Mouse (Mus musculus): Measurements from ENCODE around the gene Cbl.
"Not testable (repeated sequence)": the region's sequence is repeated elsewhere in the genome, so short reads cannot be mapped to it uniquely, and the experiment has no call there.

The Cbl gene

DNA sequence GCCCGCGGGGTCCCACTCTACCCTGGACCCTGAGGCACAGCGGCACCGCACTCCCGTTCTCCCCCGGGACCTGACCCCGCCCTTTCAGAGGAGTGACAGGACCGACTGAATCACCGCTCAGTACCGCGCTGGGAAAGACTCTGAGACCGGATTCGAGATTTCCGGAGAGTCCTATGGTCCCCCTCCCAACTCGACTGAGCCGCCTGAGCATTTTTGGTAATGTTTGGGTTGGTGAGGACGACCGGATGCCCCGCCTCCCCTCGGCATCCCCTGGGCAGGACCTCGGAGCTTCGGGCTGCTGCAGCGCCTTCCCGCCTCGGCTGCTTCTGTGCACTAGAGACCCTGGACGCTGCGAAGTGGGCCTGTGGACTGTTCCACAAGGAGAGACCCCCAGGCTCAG lies 103.8 kb downstream of the Cbl start:
- no peak for DNase-seq (ENCODE audit: low spot score)

DNA sequence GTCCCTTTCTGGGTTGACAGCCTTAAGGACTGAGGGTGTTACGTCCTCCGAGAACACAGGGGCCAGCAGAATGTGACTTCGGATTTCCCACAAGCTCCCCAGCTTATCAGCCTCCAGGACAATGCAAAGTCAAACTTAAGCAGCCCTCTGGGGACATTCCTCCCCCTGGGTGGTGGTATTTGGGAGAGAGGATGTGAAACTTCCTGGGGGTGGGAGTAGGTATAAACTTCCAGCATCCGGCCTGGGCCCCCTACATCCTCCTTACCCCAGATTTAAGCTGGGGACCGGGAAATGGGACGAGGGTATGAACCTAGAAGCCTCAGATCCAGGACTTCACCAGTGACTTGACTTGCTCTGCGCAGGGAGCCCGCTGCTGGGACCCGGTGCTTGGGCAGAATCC lies 104.2 kb downstream of the Cbl start:
- DNase-seq (ENCODE audit: low spot score), result no peak

DNA sequence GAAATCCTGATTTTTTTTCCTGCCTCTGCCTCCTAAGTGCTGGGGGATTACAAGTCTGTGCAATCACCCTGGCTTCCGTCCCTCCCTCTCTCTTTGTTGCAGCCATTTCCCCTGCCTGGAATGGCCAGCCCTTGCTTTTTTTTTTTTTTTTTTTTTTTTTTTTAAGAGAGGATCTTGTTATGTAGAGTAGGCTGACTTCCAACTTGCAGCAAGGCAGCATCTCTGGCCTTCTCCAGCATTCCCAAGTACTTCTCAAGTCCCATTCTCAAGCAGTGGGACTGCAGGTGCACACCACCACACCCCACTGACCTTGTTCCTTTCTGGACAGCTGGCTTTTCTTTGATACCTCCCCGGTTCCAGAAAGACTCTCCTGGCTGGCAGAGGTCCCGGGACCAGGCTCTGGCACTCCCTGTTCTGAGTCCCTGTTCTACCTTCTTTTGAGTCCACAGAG lies 106.5 kb downstream of the Cbl start:
- no peak for DNase-seq (ENCODE audit: low spot score)

DNA sequence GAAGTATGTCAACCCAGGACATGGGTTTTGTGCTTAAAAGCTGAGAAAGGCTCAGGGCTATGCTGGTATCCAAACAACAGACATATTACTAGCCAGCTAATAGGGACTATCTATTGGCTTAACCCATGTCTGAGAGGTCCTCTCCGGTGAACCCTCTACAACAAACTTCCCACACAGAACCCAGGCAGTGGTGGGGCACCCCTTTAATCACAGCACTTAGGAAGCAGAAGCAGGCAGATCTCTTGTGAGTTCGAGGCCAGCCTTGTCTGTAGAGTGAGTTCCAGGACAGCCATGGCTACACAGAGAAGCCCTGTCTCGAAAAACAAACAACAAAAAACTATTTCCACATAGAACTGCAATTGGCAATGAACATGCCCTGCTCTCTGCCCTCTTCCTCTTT lies 107.1 kb downstream of the Cbl start:
- no peak for DNase-seq (ENCODE audit: low spot score)

DNA sequence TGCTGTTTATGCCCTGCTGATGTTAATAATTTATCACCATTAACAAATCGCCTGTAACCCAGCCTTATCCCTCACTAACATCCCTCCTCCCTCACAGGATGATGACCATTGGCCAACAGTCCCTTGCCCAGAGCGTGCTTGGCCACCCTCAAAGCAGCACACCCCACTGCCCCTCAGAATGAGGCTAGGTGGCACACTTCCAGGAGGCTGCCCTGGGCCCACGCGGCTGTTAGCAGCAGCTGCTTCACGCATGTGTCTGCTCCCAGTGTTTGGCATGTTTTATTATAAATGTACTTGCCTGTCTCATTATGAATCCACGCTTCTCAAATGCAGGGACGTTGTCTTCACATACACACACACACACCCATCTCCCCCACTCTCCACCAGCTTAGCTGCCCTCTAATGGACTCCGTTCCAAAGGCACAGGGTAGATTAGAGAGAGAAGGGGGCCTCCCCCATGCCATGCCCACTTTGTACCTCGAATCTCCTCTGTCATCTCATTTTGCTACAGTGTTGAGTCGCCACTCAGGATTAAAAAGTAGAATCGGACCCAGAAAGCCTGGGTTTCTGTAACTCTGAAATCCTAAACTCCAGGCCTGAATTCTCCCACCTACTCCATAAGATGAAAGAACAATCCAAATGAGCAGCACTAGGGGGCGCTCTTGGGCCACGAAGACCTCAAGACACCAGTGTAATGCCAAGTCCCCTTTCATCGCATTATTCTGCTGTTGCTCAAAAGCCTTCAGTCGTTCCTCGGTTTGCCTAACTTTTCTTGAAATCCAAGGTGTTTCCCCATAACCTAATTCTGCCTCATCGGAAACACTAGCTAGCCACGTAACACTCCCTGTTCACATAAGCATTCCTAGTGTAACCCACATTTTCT lies 108.1 kb downstream of the Cbl start:
- peak; percentile 97 for DNase-seq (ENCODE audit: low spot score)

DNA sequence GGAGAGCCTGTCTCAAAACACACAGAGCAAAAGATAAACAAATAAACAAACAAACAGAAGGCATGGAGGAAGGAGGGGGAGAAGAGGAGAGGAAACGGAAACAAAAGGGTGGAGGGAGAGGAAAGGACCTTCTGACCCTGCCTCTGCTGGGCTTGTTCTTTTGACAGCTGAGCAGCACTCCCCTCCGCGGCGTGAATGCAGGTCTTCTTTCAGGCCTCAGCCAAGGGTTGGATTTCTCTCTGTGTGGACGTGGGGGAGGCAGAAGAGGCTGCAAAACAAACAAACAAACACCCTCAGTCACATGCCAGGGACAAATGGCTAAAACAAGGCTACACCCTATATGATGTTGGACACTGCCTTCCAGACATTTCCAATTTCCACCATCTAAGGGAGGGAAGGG lies 108.8 kb downstream of the Cbl start:
- DNase-seq (ENCODE audit: low spot score), result no peak

DNA sequence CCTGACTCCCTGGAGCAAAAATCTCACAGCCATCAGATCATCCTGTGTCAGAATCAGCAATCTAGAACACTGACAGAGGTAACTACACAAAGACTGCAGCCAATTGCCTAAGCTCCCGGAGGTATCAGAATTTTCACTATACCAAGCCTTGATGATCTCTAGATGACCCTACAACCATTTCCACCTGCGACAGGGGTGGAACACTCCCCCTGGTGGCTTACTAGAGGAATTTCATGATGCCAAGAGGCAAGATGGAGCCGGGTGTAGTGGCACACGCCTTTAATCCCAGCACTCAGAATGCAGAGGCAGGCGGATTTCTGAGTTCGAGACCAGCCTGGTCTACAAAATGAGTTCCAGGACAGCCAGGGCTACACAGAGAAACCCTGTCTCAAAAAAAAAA lies 109.5 kb downstream of the Cbl start:
- DNase-seq (ENCODE audit: low spot score), result no peak

DNA sequence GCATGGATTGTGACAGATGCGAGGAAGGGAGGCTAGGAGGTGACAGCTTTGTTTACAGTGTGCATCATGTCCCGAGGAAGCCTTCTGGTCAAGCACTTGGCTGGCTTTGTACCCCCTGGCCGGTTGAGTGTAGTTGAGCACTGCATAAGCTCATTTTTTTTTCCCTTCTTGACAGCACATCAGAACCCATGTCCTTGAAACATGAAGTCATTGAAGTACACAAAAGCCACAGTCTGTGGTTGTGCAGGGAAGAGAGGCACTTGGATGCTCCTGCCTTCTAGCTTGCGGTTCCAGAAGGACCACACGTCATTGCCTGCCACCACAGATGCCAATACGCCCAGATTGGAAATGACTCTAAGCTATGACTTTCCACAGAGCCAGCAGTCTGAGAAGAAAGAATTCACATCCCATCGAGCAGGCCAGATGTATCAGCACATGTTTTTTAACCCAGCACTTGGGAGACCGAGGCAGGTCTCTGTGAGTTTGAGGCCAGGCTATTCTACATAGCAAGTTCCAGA lies 113.8 kb downstream of the Cbl start:
- DNase-seq (ENCODE audit: low spot score), result no peak

DNA sequence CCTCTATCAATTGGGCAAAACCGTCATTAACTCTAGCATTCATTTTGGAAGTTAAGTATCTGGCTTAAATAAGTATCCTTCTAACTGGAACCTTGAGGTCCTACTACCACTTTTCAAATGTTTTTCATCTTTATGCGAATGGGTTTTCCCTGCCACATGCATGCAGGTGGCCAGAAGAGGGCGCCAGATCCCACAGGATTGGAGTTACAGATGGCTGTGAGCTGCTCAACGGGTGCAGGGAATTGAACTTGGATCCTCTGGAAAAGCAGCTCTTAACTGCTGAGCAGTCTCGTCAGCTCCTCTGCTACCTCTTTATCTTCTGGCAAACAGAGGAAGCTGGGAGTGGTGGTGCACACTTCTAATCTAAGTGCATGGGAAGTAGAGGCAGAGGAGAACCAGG lies 114.8 kb downstream of the Cbl start:
- no peak for DNase-seq (ENCODE audit: low spot score)

DNA sequence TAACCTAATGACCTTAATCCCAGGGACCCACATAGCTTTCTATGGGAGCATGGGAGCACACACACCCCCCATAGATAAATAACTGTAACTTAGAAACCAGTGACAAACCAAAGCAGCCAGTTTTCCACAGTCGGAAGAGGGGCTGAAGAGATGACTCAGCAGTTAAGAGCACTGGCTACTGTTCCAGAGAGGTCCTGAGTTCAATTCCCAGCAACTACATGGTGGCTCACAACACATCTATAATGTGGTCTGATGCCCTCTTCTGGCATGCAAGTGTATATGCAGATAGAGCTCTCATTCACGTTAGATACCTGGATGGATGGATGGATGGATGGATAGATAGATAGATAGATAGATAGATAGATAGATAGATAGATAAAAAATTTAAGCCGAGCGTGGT lies 117.7 kb downstream of the Cbl start:
- no peak for DNase-seq (ENCODE audit: low spot score)

DNA sequence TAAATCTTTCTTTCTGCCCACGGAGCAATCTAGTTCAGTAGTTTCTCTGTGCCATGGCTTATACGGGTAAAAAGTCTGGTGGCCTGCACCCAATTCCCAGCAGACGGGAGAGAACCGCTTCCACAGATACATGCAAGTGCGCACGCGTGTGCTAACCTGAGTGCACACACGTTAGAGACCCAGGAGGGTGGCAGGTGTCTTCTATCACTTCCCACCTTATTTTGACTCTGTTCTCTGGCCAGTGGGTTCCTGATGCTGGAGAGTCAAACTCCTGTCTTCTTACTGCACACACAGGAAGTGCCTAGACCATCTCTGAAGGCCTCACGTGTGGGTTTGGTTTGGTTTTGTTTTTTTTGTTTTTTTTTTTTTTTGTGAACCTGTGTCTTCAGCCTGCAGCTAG lies 118.2 kb downstream of the Cbl start:
- no peak for DNase-seq (ENCODE audit: low spot score)

DNA sequence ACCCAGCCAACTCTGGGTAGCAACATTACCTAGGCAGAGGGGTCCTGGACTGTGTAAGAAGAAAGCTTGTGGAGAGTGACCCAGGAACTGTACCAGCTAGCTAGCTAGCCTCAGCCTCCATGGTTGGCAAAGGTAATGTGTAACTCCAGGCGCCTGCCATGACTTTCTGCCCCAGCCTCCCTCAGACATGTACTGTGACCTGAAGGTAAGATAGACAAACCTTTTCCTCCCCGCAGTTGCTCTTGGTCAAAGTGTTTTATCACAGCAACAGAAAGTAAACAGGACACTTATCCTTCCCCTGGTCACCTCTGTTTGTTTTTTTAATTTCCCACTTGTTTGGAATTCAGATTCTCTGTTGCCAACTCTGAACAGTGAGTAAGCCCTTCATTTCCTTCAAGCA lies 119.4 kb downstream of the Cbl start:
- DNase-seq (ENCODE audit: low spot score), result no peak

DNA sequence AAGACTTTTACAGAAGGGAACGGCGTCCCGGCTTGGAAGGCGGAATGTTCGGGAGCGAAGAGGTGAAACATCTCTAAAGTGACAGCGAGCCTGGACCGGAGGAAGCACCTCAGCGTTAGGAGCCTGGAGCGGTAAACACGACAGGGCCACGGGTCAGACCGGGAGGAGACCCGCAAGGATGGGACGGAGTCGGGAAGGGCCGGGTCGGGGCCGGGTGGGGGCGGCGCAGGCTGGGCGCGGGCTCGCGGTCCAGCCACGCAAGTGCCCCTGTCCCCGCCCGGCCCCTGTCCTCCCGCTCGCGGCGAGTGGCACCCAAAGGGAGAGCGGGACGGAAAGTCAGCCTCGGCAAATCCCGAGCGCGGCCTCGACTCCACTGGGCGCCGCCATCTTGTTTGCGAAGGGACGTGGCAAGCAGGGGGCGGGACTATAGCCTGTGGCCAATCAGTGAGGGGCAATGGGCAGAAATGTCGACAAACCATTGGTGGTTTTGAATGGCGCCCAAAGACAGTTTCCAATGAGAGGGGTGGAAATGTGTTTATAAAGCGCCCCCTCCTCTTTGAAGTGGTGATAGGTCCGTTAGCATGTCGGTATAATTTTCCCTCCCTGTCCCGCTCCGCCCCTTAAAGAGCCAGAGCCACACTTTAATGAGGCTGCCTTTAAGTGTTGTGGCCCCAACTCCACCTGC lies 120.6 kb downstream of the Cbl start, which contains the start of the genes Gm49380 and Rnf26:
Gene Gm49380, minus strand, starts transcription at position 396 of the 685 bp plus-strand sequence.
Gene Rnf26, minus strand, starts transcription at position 413 of the 685 bp plus-strand sequence.
- peak; percentile 99 for DNase-seq (ENCODE audit: low spot score)

DNA sequence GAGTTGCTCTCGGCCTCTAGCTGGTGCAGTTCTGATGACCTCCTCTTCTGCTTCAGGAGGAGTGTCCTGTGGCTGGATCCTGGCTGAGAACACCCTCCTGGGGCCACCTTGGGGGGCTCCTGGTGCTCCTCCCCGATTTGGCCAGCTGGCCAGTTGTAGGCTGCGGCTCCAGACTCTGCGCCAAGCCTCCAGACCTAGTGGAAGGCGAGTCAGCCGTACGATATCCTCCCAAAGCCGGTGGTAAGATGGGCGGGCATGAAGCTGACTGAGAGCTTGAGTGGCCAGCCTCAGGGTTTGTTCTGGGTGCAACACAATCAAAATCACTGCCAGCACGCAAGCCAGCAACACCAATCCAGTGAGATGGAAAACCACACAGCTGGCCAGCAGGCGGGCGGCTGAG lies 121.9 kb downstream of the Cbl start:
- DNase-seq (ENCODE audit: low spot score), result not testable (repeated sequence)

DNA sequence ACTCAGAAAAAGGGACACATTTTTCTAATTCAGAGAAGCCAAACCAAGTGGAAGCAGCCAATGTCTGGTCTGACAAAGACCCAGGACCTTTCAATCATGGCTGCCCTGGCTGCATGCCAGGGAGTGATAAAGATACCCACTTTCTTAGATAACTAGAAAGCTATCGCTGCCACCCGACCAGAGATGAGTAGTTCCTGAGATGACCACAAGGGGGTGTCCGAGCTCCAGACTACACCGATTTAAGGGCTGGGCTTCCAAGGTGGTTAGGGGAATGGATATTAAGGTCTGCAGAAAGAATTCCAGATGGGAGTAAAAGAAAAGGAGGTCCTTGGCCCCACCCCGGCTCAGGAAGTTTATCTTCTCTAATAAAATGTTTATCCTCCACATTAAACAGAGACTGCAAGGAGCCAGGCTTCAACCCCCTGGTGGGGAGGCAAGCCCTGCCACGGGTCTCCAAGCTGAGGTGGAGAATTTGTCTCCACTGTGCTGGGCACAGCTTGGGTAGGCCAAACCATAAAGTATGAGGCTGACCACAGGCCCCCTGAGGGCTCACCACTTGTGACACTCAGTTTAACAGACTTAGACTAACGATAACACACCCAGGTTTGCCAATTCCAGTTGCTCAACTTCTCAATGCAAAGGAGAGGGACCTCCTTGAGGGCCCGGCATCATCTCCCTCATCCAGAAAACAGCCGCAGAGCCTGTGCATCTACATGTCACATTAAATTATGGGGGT lies 124.3 kb downstream of the Cbl start:
- peak; percentile 78 for DNase-seq (ENCODE audit: low spot score)

DNA sequence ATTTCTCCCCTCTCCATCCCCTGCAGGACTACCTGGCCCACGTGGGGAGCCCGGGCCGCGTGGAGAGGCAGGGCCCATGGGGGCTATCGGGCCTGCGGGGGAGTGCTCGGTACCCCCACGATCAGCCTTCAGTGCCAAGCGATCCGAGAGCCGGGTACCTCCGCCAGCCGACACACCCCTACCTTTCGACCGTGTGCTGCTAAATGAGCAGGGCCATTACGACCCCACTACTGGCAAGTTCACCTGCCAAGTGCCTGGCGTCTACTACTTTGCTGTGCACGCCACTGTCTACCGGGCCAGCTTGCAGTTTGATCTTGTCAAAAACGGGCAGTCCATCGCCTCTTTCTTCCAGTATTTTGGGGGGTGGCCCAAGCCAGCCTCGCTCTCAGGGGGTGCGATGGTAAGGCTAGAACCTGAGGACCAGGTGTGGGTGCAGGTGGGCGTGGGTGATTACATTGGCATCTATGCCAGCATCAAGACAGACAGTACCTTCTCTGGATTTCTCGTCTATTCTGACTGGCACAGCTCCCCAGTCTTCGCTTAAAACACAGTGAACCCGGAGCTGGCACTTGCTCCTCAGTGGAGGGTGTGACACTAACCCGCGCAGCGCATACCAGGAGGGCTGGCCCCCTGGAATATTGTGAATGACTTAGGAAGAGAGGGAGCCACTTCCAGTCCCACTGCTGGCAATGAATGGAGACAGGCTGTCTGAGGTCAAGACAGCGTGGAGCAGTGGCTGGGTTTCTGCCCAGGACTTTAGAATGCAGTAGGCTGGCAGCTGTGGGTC lies 125.4 kb downstream of the Cbl start:
- DNase-seq (ENCODE audit: low spot score), result no peak

DNA sequence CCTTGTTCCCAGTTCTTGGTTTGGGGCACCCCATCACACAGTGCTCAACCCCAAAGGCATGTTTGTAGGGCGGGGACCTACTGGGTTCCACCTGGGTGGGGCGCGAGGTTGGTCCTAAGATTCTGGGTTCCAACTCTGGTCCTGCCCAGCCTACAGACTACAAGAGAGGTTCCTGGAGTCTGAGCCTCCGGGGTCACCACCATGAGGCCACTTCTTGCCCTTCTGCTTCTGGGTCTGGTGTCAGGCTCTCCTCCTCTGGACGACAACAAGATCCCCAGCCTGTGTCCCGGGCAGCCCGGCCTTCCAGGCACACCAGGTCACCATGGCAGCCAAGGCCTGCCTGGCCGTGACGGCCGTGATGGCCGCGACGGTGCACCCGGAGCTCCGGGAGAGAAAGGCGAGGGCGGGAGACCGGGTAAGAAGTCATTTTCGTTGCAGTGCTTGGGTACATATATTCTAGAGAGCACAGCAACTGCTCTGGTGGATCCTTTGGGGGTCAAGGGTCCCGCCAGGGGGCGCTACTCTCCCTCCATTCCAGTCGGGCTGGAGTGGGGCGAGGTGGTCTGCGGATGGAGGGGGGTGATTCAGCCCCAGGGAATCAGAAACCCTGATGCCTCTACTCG lies 126.2 kb downstream of the Cbl start:
- no peak for DNase-seq (ENCODE audit: low spot score)

DNA sequence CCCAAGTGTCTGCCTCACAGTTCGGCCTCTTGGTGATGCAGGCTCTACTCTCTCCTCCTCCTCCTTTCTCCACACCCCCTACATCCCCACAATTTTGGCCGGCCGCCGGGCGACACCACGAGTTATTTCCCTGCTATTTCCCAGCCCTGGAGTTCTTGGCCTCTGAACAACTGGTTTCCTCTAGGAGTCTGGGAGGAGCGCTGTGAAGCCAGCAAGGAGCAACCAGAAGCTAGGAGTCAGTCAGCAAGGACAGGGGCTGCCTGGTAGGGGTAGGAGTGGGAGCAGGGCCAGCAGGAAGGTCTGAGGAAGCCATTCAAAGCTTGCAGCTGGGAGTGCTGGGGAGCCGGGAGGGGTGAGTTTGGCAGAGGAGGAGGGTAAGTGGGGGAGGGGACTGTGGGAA lies 126.7 kb downstream of the Cbl start, which contains the start of gene C1qtnf5:
Gene C1qtnf5, plus strand, starts transcription at position 136 of the 400 bp plus-strand sequence.
- DNase-seq (ENCODE audit: low spot score), result peak; percentile 95

DNA sequence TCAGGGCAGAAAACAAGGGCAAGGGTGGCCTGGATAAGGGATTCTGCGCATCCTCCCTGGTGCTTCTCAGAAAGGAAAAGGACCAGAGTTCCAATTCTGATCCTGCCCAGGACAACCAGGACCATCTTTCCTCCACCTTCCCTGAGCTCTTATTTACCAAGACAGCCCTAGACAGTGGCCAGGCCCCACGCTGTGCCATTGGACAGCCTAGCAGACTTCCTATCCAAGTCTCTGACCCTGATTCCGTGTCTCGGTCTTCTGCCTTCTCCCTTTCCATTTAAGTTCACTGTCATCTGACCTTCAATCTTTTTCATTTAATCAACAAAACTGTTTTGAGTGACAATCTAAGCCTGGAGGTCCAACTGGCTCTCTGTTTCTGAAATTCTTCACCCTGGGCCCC lies 127.3 kb downstream of the Cbl start:
- no peak for DNase-seq (ENCODE audit: low spot score)

DNA sequence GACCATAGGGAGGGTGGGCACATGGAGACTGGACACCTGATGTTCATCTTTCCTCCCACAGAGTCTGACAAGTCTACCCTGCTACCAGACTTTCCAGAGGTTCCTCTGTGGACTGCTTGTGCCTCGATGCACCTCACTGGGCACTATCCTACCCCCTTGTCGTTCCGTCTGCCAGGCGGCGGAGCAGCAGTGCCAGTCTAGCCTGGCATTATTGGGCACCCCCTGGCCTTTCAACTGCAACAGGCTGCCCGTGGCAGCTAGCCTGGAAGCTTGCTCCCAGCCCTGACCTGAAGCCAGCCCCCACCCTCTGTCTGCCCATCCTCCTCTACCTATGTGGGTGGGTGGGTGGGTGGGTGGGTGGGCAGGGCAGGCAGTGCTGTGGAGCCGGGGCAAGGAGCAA lies 127.7 kb downstream of the Cbl start:
- no peak for DNase-seq (ENCODE audit: low spot score)

DNA sequence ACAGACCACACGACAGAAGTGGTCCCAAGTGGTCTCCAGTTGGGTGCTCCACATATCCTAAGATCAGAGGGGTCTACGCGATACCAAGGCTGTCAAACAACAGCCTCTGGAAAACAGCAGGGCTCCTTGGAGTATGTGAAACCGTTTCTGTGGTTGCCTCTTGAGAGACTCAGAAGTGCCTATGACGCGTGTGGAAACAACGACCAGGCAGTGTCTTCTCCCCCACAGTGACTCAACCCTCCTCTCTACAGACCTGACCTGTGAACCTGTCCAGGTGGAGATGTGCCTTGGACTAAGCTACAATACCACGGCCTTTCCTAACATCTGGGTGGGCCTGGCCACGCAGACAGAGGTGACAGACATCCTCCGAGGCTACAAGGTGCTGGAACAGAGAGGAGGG lies 128.1 kb downstream of the Cbl start:
- no peak for DNase-seq (ENCODE audit: low spot score)
